Mouse (Mus musculus) heart, embryonic 12.5 days (tissue): ENCODE data around the gene Faim. TPM values are rescaled to one million over a fixed set of nuclear protein-coding genes. Genes with fewer than 3 reads are reported as not detected.

Experiments
- ATAC-seq: fragments of 200-750 bp; cut with Nextera tagmentation; 2 replicates; pipeline ENCODE4 v1.8.0; 2017; ENCODE audit warnings: moderate TSS enrichment, moderate library complexity; ENCODE audit not compliant: insufficient number of reproducible peaks, low FRiP score
- H3K27ac ChIP-seq: fragments of 300-500 bp; sonication (generic); 2 replicates; pipeline ENCODE4 v1.5.1; 2016; ENCODE audit warnings: mild to moderate bottlenecking, moderate library complexity; ENCODE audit not compliant: poor library complexity, severe bottlenecking
- H3K27me3 ChIP-seq: fragments of 300-500 bp; sonication (generic); replicated peaks from 2 replicates; pipeline ENCODE4 v1.6.1; 2016; ENCODE audit warnings: mild to moderate bottlenecking, moderate library complexity
- H3K36me3 ChIP-seq: fragments of 300-500 bp; sonication (generic); 2 replicates; pipeline ENCODE4 v1.6.1; 2016; ENCODE audit warnings: mild to moderate bottlenecking, moderate library complexity
- H3K4me1 ChIP-seq: fragments of 300-500 bp; sonication (generic); replicated peaks from 2 replicates; pipeline ENCODE4 v1.6.1; 2016; ENCODE audit warnings: mild to moderate bottlenecking
- H3K4me2 ChIP-seq: fragments of 300-500 bp; sonication (generic); 2 replicates; pipeline ENCODE4 v1.6.1; 2016; ENCODE audit warnings: mild to moderate bottlenecking, moderate library complexity
- H3K4me3 ChIP-seq: fragments of 300-500 bp; sonication (generic); 2 replicates; pipeline ENCODE4 v1.5.1; 2016; ENCODE audit warnings: mild to moderate bottlenecking
- H3K9ac ChIP-seq: fragments of 300-500 bp; sonication (generic); 2 replicates; pipeline ENCODE4 v1.6.1; 2016; ENCODE audit warnings: mild to moderate bottlenecking, moderate library complexity
- H3K9me3 ChIP-seq: fragments of 300-500 bp; sonication (generic); replicated peaks from 2 replicates; pipeline ENCODE4 v1.6.1; 2016; ENCODE audit warnings: mild to moderate bottlenecking, moderate library complexity
- WGBS: fragments of 180-500 bp; shearing (Covaris S2); methylation state at CpG from one replicate; pipeline ENCODE4 v1.1.7; 2016; 5-methylcytosine and 5-hydroxymethylcytosine counted together
- polyA plus RNA-seq: library from polyadenylated mRNA; unstranded; fragments of >200 nt; fragmentation: Nextera tagmentation; extraction: Ambion mirVana; gene quantifications from 2 replicates; pipeline ENCODE4 v1.2.1, GENCODE M21; 2016

The Faim gene
- polyA plus RNA-seq, 1 experiment from 2014 or later, result 35.7 TPM

GRCm38 (mm10) chr9:99016301-99016700 is 30.1 kb downstream of the Faim start:
- H3K4me3 ChIP-seq, result no peak overlapping the region
- no peaks in the 10 kb centered on the region for H3K9me3 ChIP-seq
- no peaks in the 10 kb centered on the region for H3K4me1 ChIP-seq
- H3K9ac ChIP-seq, result no peak overlapping the region
- H3K36me3 ChIP-seq, result no peaks in the 10 kb centered on the region
- ATAC-seq, result no peak
- WGBS, result 74% methylated on average over 3 of the region's 3 CpGs
- no peak overlapping the region for H3K4me2 ChIP-seq
- H3K27ac ChIP-seq, result no peak overlapping the region
- no peaks in the 10 kb centered on the region for H3K27me3 ChIP-seq

GRCm38 (mm10) chr9:99016759-99017158 is 30.6 kb downstream of the Faim start:
- Histone ChIP-seq H3K4me3 (no peak overlapping the region), H3K9me3 (no peaks in the 10 kb centered on the region), H3K4me2 (no peak overlapping the region), H3K27ac (no peak overlapping the region), H3K36me3 (no peaks in the 10 kb centered on the region), H3K27me3 (no peaks in the 10 kb centered on the region), H3K9ac (no peak overlapping the region), H3K4me1 (no peaks in the 10 kb centered on the region)
- ATAC-seq, result no peak
- 68% methylated on average over 3 of the region's 3 CpGs for WGBS

- Histone ChIP-seq H3K4me2 (no peak overlapping the region), H3K9me3 (no peaks in the 10 kb centered on the region), H3K27me3 (no peaks in the 10 kb centered on the region), H3K9ac (no peak overlapping the region), H3K4me1 (no peaks in the 10 kb centered on the region), H3K36me3 (no peaks in the 10 kb centered on the region), H3K4me3 (no peak overlapping the region), H3K27ac (no peak overlapping the region)
- ATAC-seq, result no peak
- WGBS, result 74% methylated on average over 6 of the region's 6 CpGs
These were observed 31.5 kb downstream of the Faim start for GRCm38 (mm10) chr9:99017679-99018078.

- Histone ChIP-seq H3K4me1 (no peaks in the 10 kb centered on the region), H3K4me3 (no peak overlapping the region), H3K4me2 (no peak overlapping the region), H3K9me3 (no peaks in the 10 kb centered on the region), H3K36me3 (no peaks in the 10 kb centered on the region), H3K9ac (no peak overlapping the region), H3K27me3 (no peaks in the 10 kb centered on the region), H3K27ac (no peak overlapping the region)
- 55% methylated on average over 5 of the region's 5 CpGs for WGBS
- no peak for ATAC-seq
These were observed 35.0 kb downstream of the Faim start for GRCm38 (mm10) chr9:99021166-99021565.

GRCm38 (mm10) chr9:99021751-99022150 is 35.6 kb downstream of the Faim start:
- no peak for ATAC-seq
- Histone ChIP-seq H3K9ac (no peak overlapping the region), H3K4me2 (no peak overlapping the region), H3K9me3 (no peaks in the 10 kb centered on the region), H3K4me1 (no peaks in the 10 kb centered on the region), H3K27me3 (no peaks in the 10 kb centered on the region), H3K27ac (no peak overlapping the region), H3K4me3 (no peak overlapping the region), H3K36me3 (no peaks in the 10 kb centered on the region)
- WGBS, result 81% methylated on average over 4 of the region's 4 CpGs

- H3K9ac ChIP-seq, result no peak overlapping the region
- 61% methylated on average over 8 of the region's 8 CpGs for WGBS
- H3K4me1 ChIP-seq, result no peaks in the 10 kb centered on the region
- H3K27me3 ChIP-seq, result no peaks in the 10 kb centered on the region
- H3K9me3 ChIP-seq, result 0 out of 2 replicates have a peak, but pooled peaks cover 2% of the 10 kb centered on the region
- H3K4me3 ChIP-seq, result no peak overlapping the region
- H3K36me3 ChIP-seq, result no peaks in the 10 kb centered on the region
- H3K27ac ChIP-seq, result no peak overlapping the region
- no peak overlapping the region for H3K4me2 ChIP-seq
- no peak for ATAC-seq
These were observed 45.9 kb downstream of the Faim start for GRCm38 (mm10) chr9:99032031-99032430.

- Histone ChIP-seq H3K4me3 (no peak overlapping the region), H3K9ac (no peak overlapping the region), H3K4me1 (no peaks in the 10 kb centered on the region), H3K36me3 (peaks cover 3% of the 10 kb centered on the region), H3K9me3 (0 out of 2 replicates have a peak, but pooled peaks cover 2% of the 10 kb centered on the region), H3K27me3 (no peaks in the 10 kb centered on the region), H3K4me2 (no peak overlapping the region), H3K27ac (no peak overlapping the region)
- no peak for ATAC-seq
- 91% methylated on average over 8 of the region's 8 CpGs for WGBS
These were observed 47.9 kb downstream of the Faim start for GRCm38 (mm10) chr9:99034111-99034510.

- WGBS, result 77% methylated on average over 12 of the region's 12 CpGs
These were observed 49.4 kb downstream of the Faim start, which contains the start of gene Gm1123 for GRCm38 (mm10) chr9:99035575-99035974. Gene Gm1123 (minus strand): TSS chr9:99035715.

GRCm38 (mm10) chr9:99041994-99042393 is 55.8 kb downstream of the Faim start:
- no peaks in the 10 kb centered on the region for H3K4me1 ChIP-seq
- H3K9ac ChIP-seq, result no peak overlapping the region
- H3K9me3 ChIP-seq, result no peaks in the 10 kb centered on the region
- H3K36me3 ChIP-seq, result peaks cover 30% of the 10 kb centered on the region
- 81% methylated on average over 9 of the region's 9 CpGs for WGBS
- no peak overlapping the region for H3K4me2 ChIP-seq
- no peak overlapping the region for H3K27ac ChIP-seq
- H3K27me3 ChIP-seq, result no peaks in the 10 kb centered on the region
- H3K4me3 ChIP-seq, result no peak overlapping the region
- no peak for ATAC-seq

More at GRCm38 (mm10) chr9:99035575-99035974, 49.4 kb downstream of the Faim start, which contains the start of gene Gm1123:
- no peaks in the 10 kb centered on the region for H3K4me1 ChIP-seq
- no peak within 1 kb of the TSS for H3K27ac ChIP-seq
- no peak within 1 kb of the TSS for H3K4me3 ChIP-seq
- H3K27me3 ChIP-seq, result no peaks in the 10 kb centered on the region
- H3K9ac ChIP-seq, result no peak within 1 kb of the TSS
- H3K36me3 ChIP-seq, result peaks cover 14% of the 10 kb centered on the region
- 0 out of 2 replicates have a peak, but pooled peaks cover under 1% of the 10 kb centered on the region for H3K9me3 ChIP-seq
- ATAC-seq, result 0 out of 2 replicates have a peak, but pooled peaks have one; percentile 22
- no peak within 1 kb of the TSS for H3K4me2 ChIP-seq

- no peak for ATAC-seq
- no peak overlapping the region for H3K4me3 ChIP-seq
- peaks cover 30% of the 10 kb centered on the region for H3K36me3 ChIP-seq
- H3K4me1 ChIP-seq, result no peaks in the 10 kb centered on the region
- H3K27ac ChIP-seq, result no peak overlapping the region
- H3K9me3 ChIP-seq, result no peaks in the 10 kb centered on the region
- H3K27me3 ChIP-seq, result no peaks in the 10 kb centered on the region
- H3K4me2 ChIP-seq, result no peak overlapping the region
- H3K9ac ChIP-seq, result no peak overlapping the region
- 87% methylated on average over 4 of the region's 4 CpGs for WGBS
These were observed 56.5 kb downstream of the Faim start for GRCm38 (mm10) chr9:99042641-99043040.

GRCm38 (mm10) chr9:99044761-99045160 is 58.6 kb downstream of the Faim start:
- H3K4me3 ChIP-seq, result no peak overlapping the region
- no peak overlapping the region for H3K27ac ChIP-seq
- no peak overlapping the region for H3K4me2 ChIP-seq
- WGBS, result 87% methylated on average over 8 of the region's 8 CpGs
- H3K36me3 ChIP-seq, result peaks cover 21% of the 10 kb centered on the region
- no peaks in the 10 kb centered on the region for H3K9me3 ChIP-seq
- ATAC-seq, result no peak
- H3K27me3 ChIP-seq, result no peaks in the 10 kb centered on the region
- peaks cover 11% of the 10 kb centered on the region for H3K4me1 ChIP-seq
- H3K9ac ChIP-seq, result no peak overlapping the region

GRCm38 (mm10) chr9:99048724-99049250 is 62.6 kb downstream of the Faim start:
- Histone ChIP-seq H3K4me2 (no peak overlapping the region), H3K4me3 (no peak overlapping the region), H3K36me3 (peaks cover 10% of the 10 kb centered on the region), H3K27me3 (no peaks in the 10 kb centered on the region), H3K27ac (no peak overlapping the region), H3K4me1 (peaks cover 17% of the 10 kb centered on the region), H3K9ac (no peak overlapping the region), H3K9me3 (no peaks in the 10 kb centered on the region)
- 80% methylated on average over 1 of the region's 1 CpGs for WGBS
- ATAC-seq, result 0 out of 2 replicates have a peak, but pooled peaks have one; percentile 15
